Mouse (Mus musculus) v-Abl transformed pro-B cells (cell line): ENCODE results near the gene Tbc1d4.

Experiments
- in situ Hi-C, 2 experiments: fragments of 400-800 bp; cut with MboI; formaldehyde crosslinking; loops; one replicate each; pipeline ENCODE4 v1.15.1; 2025; ENCODE audit not compliant: unreplicated experiment in 2 of 2

Gene Tbc1d4

DNA sequence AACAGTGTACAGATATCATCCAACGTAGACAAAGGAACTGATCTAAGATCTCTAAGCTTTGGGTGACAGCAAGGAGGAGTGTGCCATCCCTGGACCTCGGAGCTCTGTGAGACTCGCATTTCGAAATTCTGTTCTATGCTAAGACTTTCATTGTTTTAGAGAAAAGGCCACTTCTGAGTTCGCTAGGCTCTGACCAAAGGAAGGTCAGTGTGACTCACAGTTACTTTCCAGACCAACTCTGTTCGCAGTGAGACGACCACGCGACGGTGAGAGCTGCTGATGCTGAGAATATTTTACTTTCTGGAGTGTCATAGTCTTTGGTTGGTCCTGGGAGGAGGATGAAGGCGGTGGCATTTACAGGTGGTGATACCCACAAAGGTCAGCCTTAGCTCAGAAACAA, 142.5 kb downstream of the Tbc1d4 start:
- in situ Hi-C loops: no loop called here

DNA sequence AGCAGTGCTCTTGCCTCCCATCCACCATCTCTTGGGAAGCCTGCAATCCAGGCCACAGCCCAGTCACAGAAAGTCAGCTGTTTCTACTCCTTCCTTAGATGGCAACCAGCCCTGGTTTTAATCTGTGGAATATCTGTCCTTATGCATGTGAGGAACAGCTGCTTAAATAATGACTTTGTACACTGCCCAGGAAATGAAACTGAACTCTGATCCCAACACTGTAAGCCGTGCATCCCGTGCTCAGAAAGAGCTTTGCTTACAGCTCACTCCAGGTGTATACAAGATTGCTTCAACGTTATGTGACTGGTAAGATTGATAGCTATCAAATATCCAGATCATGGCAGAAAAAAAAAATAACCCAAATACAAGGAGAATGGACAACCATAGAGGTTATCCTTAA, 143.1 kb downstream of the Tbc1d4 start:
- in situ Hi-C loops: no loop called here

DNA sequence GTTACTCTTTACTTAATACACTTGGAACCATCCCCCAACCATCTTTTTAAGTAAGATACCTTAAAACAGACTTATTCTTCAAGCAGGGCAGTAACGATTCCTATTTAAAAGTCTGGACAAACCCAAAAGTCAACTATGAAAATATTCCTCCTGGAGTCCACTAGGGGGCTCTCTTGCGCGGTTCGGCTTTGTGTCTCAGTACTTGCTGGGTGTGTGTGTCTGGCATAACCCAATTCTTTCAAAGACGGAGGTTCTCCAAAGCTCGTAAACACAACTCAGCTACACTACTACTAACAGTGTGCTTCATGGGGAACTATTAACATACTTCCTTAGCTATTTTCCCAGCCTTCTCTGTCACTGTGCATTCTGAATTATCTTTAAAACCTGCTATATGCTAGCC, 148.2 kb downstream of the Tbc1d4 start:
- in situ Hi-C loops: no loop called here

DNA sequence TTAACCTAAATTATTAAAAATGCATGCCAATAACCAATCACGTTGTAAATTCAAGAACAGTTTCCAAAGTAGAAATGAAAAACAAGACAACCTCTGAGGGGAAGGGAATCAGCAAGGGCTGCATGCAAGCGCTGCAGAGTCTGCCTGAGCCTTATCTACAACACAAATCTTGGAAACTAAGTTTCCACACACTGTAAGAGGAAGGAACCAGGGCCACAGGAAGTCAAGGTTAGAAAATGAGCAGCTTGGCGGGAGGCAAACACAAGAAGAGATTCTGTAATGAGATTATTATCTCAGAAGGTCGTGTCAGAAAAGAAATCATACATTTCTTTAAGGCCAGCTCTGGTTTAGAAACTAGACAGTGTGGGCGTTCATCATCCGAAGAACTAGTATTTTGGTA, 156.1 kb downstream of the Tbc1d4 start:
- in situ Hi-C loops: no loop called here

DNA sequence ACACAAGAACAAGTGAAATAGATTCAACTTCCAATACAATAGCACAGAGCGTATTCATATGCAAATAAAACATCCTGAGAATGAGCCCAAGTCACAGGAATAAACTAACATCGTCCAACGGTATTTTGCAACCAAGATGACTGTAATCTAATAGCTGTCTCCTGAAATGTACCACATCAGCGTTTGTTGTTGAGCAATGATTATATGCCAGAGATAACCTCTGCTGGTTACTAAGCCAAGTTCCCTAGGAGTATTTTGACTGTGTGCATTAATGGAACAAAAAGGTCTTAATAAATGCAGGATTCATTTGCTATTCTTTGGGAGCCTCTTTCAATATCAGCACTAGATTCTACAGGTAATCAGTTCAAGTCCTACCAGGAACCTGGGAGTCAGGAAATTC, 161.1 kb downstream of the Tbc1d4 start:
- in situ Hi-C loops: no loop called here

DNA sequence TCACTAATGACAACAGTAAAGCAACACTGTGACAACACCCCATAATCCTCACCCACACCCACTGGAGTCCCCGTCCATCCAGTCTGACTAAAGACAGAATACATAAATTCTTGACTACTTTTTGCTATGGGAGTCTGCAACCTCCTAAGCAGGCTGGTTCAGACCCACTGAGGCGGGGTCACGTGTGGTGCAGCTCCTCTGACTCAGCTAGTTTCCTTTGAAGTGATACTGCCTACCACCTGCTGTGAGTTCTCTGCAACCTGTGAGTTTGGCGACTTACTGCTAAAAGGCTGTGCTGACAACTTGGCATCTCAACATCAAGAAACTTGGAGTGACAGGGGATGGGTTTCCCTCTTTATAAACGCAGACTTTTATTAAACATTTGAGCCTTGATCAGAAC, 163.8 kb downstream of the Tbc1d4 start:
- in situ Hi-C loops: no loop called here

DNA sequence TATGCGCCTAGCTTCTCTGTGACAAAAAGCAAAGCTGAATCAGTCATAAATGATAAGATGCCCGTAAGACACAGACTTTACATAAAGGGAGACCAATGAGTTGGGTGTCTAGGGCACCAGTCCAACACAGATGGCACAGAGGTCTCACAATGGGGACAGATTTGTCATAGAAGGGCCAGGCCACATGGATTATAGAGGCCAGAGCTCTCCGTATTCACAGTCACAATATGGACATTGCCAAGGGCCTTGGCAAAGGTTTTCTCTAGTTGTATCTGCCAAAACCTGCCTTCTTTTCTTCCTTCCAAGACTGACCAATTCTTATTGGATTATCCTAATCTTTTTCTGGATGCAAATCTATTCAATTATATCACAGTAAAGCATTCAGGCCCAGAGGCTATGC, 171.1 kb downstream of the Tbc1d4 start:
- in situ Hi-C loops: no loop called here

DNA sequence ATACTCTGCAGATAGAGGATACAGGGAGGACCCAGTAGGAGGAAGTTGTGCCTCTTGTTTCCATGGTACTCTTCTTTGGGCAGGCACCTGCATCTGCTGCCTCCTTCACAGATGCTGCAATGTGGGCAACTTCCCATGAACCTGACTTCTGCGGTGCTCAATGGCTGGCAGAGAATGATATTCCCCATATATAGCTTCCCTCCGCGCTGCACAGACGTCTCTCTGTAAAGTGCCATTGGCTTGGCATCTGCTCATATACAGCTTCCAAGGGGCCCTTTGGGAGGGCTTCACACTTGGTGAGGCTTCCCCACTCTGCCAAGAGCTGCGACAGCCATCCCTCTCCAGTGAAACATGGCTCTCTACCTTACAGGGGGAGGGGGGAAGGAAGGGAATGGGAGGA, 178.5 kb downstream of the Tbc1d4 start:
- in situ Hi-C loops: no loop called here

DNA sequence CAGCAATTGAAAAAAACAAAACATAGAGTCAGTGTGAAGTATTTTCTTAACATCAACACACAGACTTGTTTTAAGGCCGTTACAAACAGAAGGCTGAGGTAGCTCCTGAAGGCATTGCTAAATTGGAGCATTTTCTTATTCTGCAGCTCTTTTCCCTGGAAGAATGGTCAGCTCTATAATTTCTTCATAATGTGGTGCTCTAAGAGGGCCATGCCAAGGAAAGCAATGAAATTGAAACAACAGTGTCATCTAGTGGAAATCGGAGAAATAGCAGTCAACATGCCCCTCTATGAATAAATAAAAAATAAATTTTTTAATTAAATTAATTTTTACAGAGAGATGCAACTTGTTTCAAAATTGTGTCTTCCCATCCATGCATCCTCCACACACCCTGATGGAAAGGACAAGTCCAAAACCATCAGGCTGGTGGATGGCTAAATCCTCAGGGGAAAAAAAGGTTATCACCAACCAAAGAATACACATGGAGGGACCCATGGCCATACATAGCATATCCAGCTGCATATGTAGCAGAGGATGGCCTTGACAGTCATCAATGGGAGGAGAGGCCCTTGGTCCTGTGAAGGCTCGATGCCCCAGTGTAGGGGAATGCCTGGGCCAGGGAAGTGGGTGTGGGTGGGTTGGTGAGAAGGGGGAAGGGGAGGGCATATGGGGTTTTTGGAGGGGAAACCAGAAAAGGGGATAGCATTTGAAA, 180.0 kb downstream of the Tbc1d4 start:
- in situ Hi-C loops: no loop called here

DNA sequence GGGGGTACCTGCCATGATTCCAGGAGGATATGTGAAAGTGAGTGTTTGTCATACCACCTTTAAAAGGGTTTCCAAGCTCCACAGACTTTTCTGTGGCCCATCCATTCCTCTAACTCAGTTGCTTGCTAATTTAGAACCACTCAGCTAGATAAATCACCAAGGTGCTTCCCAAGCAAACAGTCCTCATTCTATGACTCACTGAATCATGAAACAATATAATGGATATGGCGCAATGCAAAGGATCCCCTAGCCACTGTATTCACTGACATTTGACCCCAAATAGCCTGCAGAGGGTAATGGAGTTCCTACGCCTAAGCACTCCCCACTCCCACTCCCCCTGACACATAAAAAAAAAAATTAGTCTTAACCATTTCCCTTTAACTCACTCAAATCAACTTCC, 191.3 kb downstream of the Tbc1d4 start:
- in situ Hi-C loops: no loop called here
